Mouse (Mus musculus) CH12.LX (cell line): ENCODE results near the gene B3galt4.

Source experiments
- CHD2 ChIP-seq: IDR thresholded peaks from 2 replicates; pipeline ENCODE4 v1.6.1; 2011; ENCODE audit warnings: low read length, improper control_type of control experiment
- CTCF ChIP-seq, 2 experiments: IDR thresholded peaks in 1 of 2; conservative IDR thresholded peaks in 1 of 2; 2 replicates each; pipeline ENCODE4 v1.5.1; 2011 to 2012; ENCODE audit warnings: low read depth in 2 of 2, low read length in 2 of 2, improper control_type of control experiment in 1 of 2, inconsistent platforms in 1 of 2, mild to moderate bottlenecking in 1 of 2, moderate library complexity in 1 of 2
- E2F4 ChIP-seq: IDR thresholded peaks from 2 replicates; pipeline ENCODE4 v1.6.1; 2011; ENCODE audit warnings: low read depth, low read length, improper control_type of control experiment; ENCODE audit not compliant: insufficient replicate concordance
- EP300 ChIP-seq: IDR thresholded peaks from 2 replicates; pipeline ENCODE4 v1.6.1; 2011; ENCODE audit warnings: low read length, improper control_type of control experiment
- GABPA ChIP-seq: IDR thresholded peaks from 2 replicates; pipeline ENCODE4 v1.6.1; 2012; ENCODE audit warnings: low read depth, low read length, improper control_type of control experiment, inconsistent platforms; ENCODE audit not compliant: insufficient replicate concordance
- HCFC1 ChIP-seq: IDR thresholded peaks from 2 replicates; pipeline ENCODE4 v1.6.1; 2012; ENCODE audit warnings: low read depth, mild to moderate bottlenecking, inconsistent platforms, low read length, improper control_type of control experiment
- MAFK ChIP-seq: IDR thresholded peaks from 2 replicates; pipeline ENCODE4 v1.6.1; 2011; ENCODE audit warnings: low read length, improper control_type of control experiment; ENCODE audit not compliant: insufficient replicate concordance
- NRF1 ChIP-seq: IDR thresholded peaks from 2 replicates; pipeline ENCODE4 v1.6.1; 2014; ENCODE audit warnings: low read depth, mild to moderate bottlenecking, inconsistent platforms, low read length, improper control_type of control experiment, moderate library complexity
- POLR2A ChIP-seq: IDR thresholded peaks from 2 replicates; pipeline ENCODE4 v1.6.1; 2011; ENCODE audit warnings: low read depth, mild to moderate bottlenecking, improper control_type of control experiment, low read length
- POLR2AphosphoS2 ChIP-seq: IDR thresholded peaks from 2 replicates; pipeline ENCODE4 v1.6.1; 2011; ENCODE audit warnings: low read depth, low read length, improper control_type of control experiment
- RCOR1 ChIP-seq: conservative IDR thresholded peaks from 2 replicates; pipeline ENCODE4 v1.6.1; 2012; ENCODE audit warnings: low read depth, mild to moderate bottlenecking, inconsistent platforms, low read length, improper control_type of control experiment
- TBP ChIP-seq: conservative IDR thresholded peaks from 2 replicates; pipeline ENCODE4 v1.6.1; 2011; ENCODE audit warnings: low read depth, low read length, improper control_type of control experiment
- ZMIZ1 ChIP-seq: IDR thresholded peaks from 2 replicates; pipeline ENCODE4 v1.6.1; 2012; ENCODE audit warnings: low read depth, mild to moderate bottlenecking, inconsistent platforms, low read length, improper control_type of control experiment

DNA sequence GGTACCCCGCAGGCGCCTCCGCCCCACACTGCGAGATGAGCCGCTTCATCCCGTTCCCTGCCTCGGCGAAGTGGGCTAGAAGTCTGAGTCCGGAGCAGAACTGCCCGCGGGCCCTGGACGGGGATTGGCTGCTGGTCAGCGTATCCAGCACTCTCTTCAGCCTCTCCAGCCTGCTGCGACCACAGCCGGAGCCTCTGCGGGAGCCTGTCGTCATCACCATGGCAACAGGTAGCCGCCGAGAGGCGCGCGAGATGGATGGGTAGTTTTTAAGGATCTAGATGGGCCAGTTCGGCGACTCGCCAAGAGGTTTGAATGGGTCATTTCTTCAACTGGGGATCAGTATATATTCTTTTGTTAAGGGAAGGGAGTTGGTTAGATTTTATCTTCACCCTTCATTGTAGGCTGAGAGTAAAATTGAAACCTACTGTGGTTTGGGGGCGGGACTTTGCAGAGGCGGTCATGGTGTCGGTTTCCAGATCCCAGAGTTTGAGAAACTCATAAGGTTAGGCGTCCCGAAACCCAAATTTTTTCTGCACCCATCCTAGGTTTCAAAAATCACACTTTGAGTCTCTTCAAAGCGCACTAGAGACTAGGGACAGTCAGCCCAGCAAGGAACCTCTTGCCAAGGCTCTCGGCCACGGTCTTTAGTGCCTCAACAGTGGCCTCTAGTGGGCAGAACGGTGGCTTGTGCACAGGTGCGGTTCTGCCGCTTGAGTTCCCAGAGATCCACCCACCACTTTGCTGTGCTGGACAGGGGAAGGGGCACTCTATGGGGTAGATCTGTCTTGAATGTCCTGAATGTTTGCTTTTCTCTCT lies 30.8 kb downstream of the B3galt4 start:
- TF ChIP-seq E2F4: no peak
- no peak for TF ChIP-seq CHD2
- no peak for TF ChIP-seq MAFK
- TF ChIP-seq POLR2A: no peak; the same call in 1 of the 2 replicates
- no peak for TF ChIP-seq HCFC1
- no peak; the same call in none of the 2 replicates for TF ChIP-seq EP300
- TF ChIP-seq CTCF (conservative IDR thresholded peaks at IDR 0.05 in 1 of 2, IDR thresholded peaks at IDR 0.05 in 1 of 2; ENCODE audit: low read depth in 2 of 2, low read length in 2 of 2): peak; percentile 60 to 86
- TF ChIP-seq ZMIZ1: no peak; the same call in 1 of the 2 replicates
- TF ChIP-seq GABPA: no peak
- TF ChIP-seq RCOR1: peak; percentile 36; the same call in 1 of the 2 replicates
- TF ChIP-seq TBP: no peak
- TF ChIP-seq NRF1: 0 out of 2 replicates have a peak, but pooled peaks have one; percentile 4
- TF ChIP-seq POLR2AphosphoS2: no peak
